19 mouse cellular contexts compared by ENCODE assay signal in the genomic region with DNA sequence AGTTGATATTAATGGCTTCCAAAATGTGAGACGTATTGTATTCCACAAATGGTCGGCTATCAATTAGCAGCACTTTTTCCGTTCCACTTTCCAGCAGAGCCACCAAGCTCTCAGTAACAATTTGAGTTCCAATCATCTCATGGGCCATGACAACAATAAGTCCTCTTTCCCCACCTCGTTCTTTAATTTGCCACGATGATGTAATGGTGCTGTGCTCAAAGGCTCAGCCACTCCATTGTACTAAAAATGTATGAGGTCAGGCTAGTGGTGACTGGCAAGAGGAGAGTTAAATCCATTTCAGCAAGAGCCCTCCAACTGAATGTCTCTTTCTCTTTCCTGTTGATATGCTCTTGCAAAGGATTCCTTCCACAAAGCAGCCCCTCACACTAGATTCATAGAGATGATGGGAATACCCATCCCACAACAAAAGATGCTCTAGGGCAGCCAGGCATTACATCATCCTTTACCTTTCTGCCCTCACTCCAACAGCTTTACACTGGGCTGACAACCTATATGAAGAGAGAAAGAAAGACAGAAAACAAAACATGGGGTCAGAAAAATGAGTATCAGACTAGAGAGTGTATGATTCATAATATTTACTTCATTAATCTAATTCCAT. TPM values are rescaled to one million over a fixed set of nuclear protein-coding genes. Genes with fewer than 3 reads are reported as not detected.
A peak's percentile ranks its signal among the peaks of the same experiment; 100 is the strongest.
DNase-seq lines count a peak whose midpoint lies in the region; ATAC-seq and TF ChIP-seq lines count a peak whose summit lies in the region.
"Had no signal": no experiment of that assay in that cellular context is flagged by ENCODE, and none has a peak within 500 bp of the region (broad histone marks: within the 10 kb centered on the region; RNA-seq: fewer than 3 reads in every experiment).

No protein-coding gene starts in this region.

- H3K4me3 ChIP-seq in cortical plate, adult 2 months (ENCODE audit: insufficient read depth, low read length), result no peak overlapping the region
- H3K4me3 ChIP-seq in forebrain, embryonic 16.5 days (replicated peaks; ENCODE audit: low read length), result no peak overlapping the region
- H3K4me3 ChIP-seq: heart, embryonic 10.5 days; hindbrain, embryonic 13.5 days; intestine, embryonic 15.5 days; stomach, embryonic 15.5 days had no signal

- ATAC-seq in forebrain, embryonic 16.5 days, result peak; percentile 73
- ATAC-seq: intestine, embryonic 15.5 days; liver, postnatal 0 days had no signal

- no peak for TF ChIP-seq CTCF in cortical plate, adult 2 months (IDR thresholded peaks at IDR 0.05; ENCODE audit: extremely low read depth, insufficient read depth, low read length)

- H3K27ac ChIP-seq in cortical plate, adult 2 months (ENCODE audit: insufficient read depth, low read length), result peak overlapping the region; percentile 33; the same call in 1 of the 2 replicates
- no peak overlapping the region for H3K27ac ChIP-seq in forebrain, embryonic 16.5 days (ENCODE audit: low read length)
- H3K27ac ChIP-seq: hindbrain, embryonic 13.5 days; intestine, embryonic 15.5 days; stomach, embryonic 15.5 days had no signal

- DNase-seq in layer of hippocampus, adult 9-11 months, result peak; percentile 49
- no peak for DNase-seq in layer of hippocampus, postnatal 36 days
- DNase-seq in brain, adult 2 months (ENCODE audit: low read depth, low spot score), result peak; percentile 78
- DNase-seq in adrenal gland, adult 8-10 months, result no peak
- no peak for DNase-seq in cerebellum, postnatal 25 days
- DNase-seq: cerebellum, adult 11-12 months; cerebellum, postnatal 36 days; gastrocnemius, postnatal 25 days; heart, postnatal 10 days; liver; liver, postnatal 0 days; spleen, adult 18-20 months; thymus, postnatal 25 days had no signal

- no peak for TF ChIP-seq POLR2A in cortical plate, adult 2 months (IDR thresholded peaks at IDR 0.05; ENCODE audit: extremely low read depth, insufficient read depth, low read length)

- no peaks in the 10 kb centered on the region for H3K4me1 ChIP-seq in cortical plate, adult 2 months (ENCODE audit: control insufficient read depth, insufficient read depth, low read length)
- peaks cover 7% of the 10 kb centered on the region; the same call in 1 of the 2 replicates for H3K4me1 ChIP-seq in forebrain, embryonic 16.5 days (replicated peaks; ENCODE audit: control insufficient read depth, insufficient read depth, low read length)
- H3K4me1 ChIP-seq: stomach, embryonic 15.5 days had no signal

- no peak overlapping the region for H3K4me2 ChIP-seq in forebrain, embryonic 16.5 days (ENCODE audit: low read length)
- H3K4me2 ChIP-seq: hindbrain, embryonic 13.5 days; intestine, embryonic 15.5 days; stomach, embryonic 15.5 days had no signal

- no peaks in the 10 kb centered on the region for H3K27me3 ChIP-seq in forebrain, embryonic 16.5 days (replicated peaks; ENCODE audit: control insufficient read depth, insufficient read depth, low read length)
- H3K27me3 ChIP-seq: hindbrain, embryonic 13.5 days; intestine, embryonic 15.5 days; stomach, embryonic 15.5 days had no signal

- no peaks in the 10 kb centered on the region for H3K36me3 ChIP-seq in forebrain, embryonic 16.5 days (ENCODE audit: control insufficient read depth, insufficient read depth)
- H3K36me3 ChIP-seq: hindbrain, embryonic 13.5 days; intestine, embryonic 15.5 days; stomach, embryonic 15.5 days had no signal

- H3K9ac ChIP-seq in forebrain, embryonic 16.5 days (replicated peaks; ENCODE audit: low read depth, low read length), result no peak overlapping the region
- H3K9ac ChIP-seq: hindbrain, embryonic 13.5 days; intestine, embryonic 15.5 days; liver, postnatal 0 days; stomach, embryonic 15.5 days had no signal

- no peaks in the 10 kb centered on the region for H3K9me3 ChIP-seq in forebrain, embryonic 16.5 days (ENCODE audit: control insufficient read depth, low read length)
- H3K9me3 ChIP-seq: heart, embryonic 10.5 days; hindbrain, embryonic 13.5 days; intestine, embryonic 15.5 days; stomach, embryonic 15.5 days had no signal

- WGBS in forebrain, embryonic 16.5 days, result 7% methylated on average over 5 of the region's 5 CpGs

RNA-seq across cellular contexts. Expression of a gene that starts 31.4 kb away (rescaled TPM):
- 1 to 10 TPM; 8.6 to 8.9 TPM for total RNA-seq in layer of hippocampus, postnatal 36 days (2021)
- polyA plus RNA-seq in cortical plate, adult 2 months (2012; rRNA removed), result 8.5 and 9.1 TPM in 2 replicates
- 7.0 and 9.7 TPM in 2 replicates for polyA plus RNA-seq in forebrain, embryonic 16.5 days (2015; fragmentation: Nextera tagmentation; extraction: Ambion mirVana)
- 10 to 100 TPM; 24.6 to 41.3 (median 32.6) TPM for total RNA-seq in adrenal gland, adult 8-10 months (2022)

Comparison
In these comparisons a context has a peak if more than half of its experiments do, and no peak if none do; other contexts are left out.
1. DNase-seq: peak in layer of hippocampus, adult 9-11 months (single experiment) and brain, adult 2 months (single experiment); none in layer of hippocampus, postnatal 36 days (0 of 2), adrenal gland, adult 8-10 months (single experiment) and cerebellum, postnatal 25 days (0 of 2).